Mouse (Mus musculus) midbrain, embryonic 14.5 days (tissue): ENCODE results near the gene Gm9913. TPM values are rescaled to one million over a fixed set of nuclear protein-coding genes. Genes with fewer than 3 reads are reported as not detected.

Experiments used
- ATAC-seq: fragments of 200-750 bp; cut with Nextera tagmentation; 2 replicates; pipeline ENCODE4 v1.8.0; 2017; ENCODE audit warnings: moderate number of reproducible peaks, moderate library complexity; ENCODE audit not compliant: low FRiP score, low TSS enrichment
- DNase-seq: peaks from one replicate; pipeline ENCODE4 v3.0.0-alpha.2; 2015
- H3K27ac ChIP-seq: fragments of 300-500 bp; sonication (generic); replicated peaks from 2 replicates; pipeline ENCODE4 v1.5.1; 2014; ENCODE audit warnings: mild to moderate bottlenecking, low read depth, low read length, moderate library complexity
- H3K27me3 ChIP-seq: fragments of 300-500 bp; sonication (generic); 2 replicates; pipeline ENCODE4 v1.6.1; 2014; ENCODE audit warnings: low read length, control low read depth, mixed read lengths; ENCODE audit not compliant: control insufficient read depth, insufficient read depth
- H3K36me3 ChIP-seq: fragments of 300-500 bp; sonication (generic); 2 replicates; pipeline ENCODE4 v1.6.1; 2014; ENCODE audit warnings: low read length, control low read depth; ENCODE audit not compliant: control insufficient read depth, insufficient read depth
- H3K4me1 ChIP-seq: fragments of 300-500 bp; sonication (generic); 2 replicates; pipeline ENCODE4 v1.6.1; 2014; ENCODE audit warnings: mild to moderate bottlenecking, antibody characterized with exemption, low read length, control low read depth; ENCODE audit not compliant: control insufficient read depth, insufficient read depth
- H3K4me2 ChIP-seq: fragments of 300-500 bp; sonication (generic); 2 replicates; pipeline ENCODE4 v1.6.1; 2014; ENCODE audit warnings: mild to moderate bottlenecking, low read length, moderate library complexity
- H3K4me3 ChIP-seq: fragments of 300-500 bp; sonication (generic); replicated peaks from 2 replicates; pipeline ENCODE4 v1.5.1; 2014; ENCODE audit warnings: low read depth, low read length
- H3K9ac ChIP-seq: fragments of 300-500 bp; sonication (generic); replicated peaks from 2 replicates; pipeline ENCODE4 v1.6.1; 2014; ENCODE audit warnings: mild to moderate bottlenecking, low read length, moderate library complexity
- H3K9me3 ChIP-seq: fragments of 300-500 bp; sonication (generic); 2 replicates; pipeline ENCODE4 v1.6.1; 2016; ENCODE audit warnings: low read length, control low read depth, mixed read lengths; ENCODE audit not compliant: control insufficient read depth
- WGBS: fragments of 180-500 bp; shearing (Covaris S2); extraction: QIAGEN DNeasy Blood & Tissue Kit; methylation state at CpG from one replicate; pipeline ENCODE4 v1.1.7; 2014; 5-methylcytosine and 5-hydroxymethylcytosine counted together
- polyA plus RNA-seq: library from polyadenylated mRNA; unstranded; fragments of >200 nt; fragmentation: Nextera tagmentation; extraction: Ambion mirVana; gene quantifications from 2 replicates; pipeline ENCODE4 v1.2.1, GENCODE M21; 2014

Gene Gm9913
- polyA plus RNA-seq, 1 experiment from 2014 or later = not detected

- Histone ChIP-seq H3K27me3 (no peaks in the 10 kb centered on the region), H3K4me3 (no peak overlapping the region), H3K27ac (no peak overlapping the region), H3K4me2 (no peak overlapping the region), H3K36me3 (no peaks in the 10 kb centered on the region), H3K4me1 (no peaks in the 10 kb centered on the region), H3K9me3 (no peaks in the 10 kb centered on the region), H3K9ac (no peak overlapping the region)
- no peak for ATAC-seq
- WGBS = 92% methylated on average over 3 of the region's 3 CpGs
- DNase-seq = no peak
Observed at GRCm38 (mm10) chr2:125476231-125476630, 28.7 kb upstream of the Gm9913 start.

- no peak for ATAC-seq
- Histone ChIP-seq H3K9ac (no peak overlapping the region), H3K9me3 (no peaks in the 10 kb centered on the region), H3K4me3 (no peak overlapping the region), H3K27me3 (no peaks in the 10 kb centered on the region), H3K4me1 (no peaks in the 10 kb centered on the region), H3K4me2 (no peak overlapping the region), H3K27ac (no peak overlapping the region), H3K36me3 (no peaks in the 10 kb centered on the region)
- WGBS = 85% methylated on average over 3 of the region's 3 CpGs
- no peak for DNase-seq
Observed at GRCm38 (mm10) chr2:125477367-125477766, 27.5 kb upstream of the Gm9913 start.

GRCm38 (mm10) chr2:125478705-125479104, 26.2 kb upstream of the Gm9913 start:
- Histone ChIP-seq H3K9ac (no peak overlapping the region), H3K4me3 (no peak overlapping the region), H3K4me1 (no peaks in the 10 kb centered on the region), H3K9me3 (no peaks in the 10 kb centered on the region), H3K4me2 (no peak overlapping the region), H3K27ac (no peak overlapping the region), H3K36me3 (no peaks in the 10 kb centered on the region), H3K27me3 (no peaks in the 10 kb centered on the region)
- DNase-seq (no peak), ATAC-seq (no peak)
- WGBS = 74% methylated on average over 4 of the region's 4 CpGs

GRCm38 (mm10) chr2:125480057-125480456, 24.8 kb upstream of the Gm9913 start:
- no peak overlapping the region for H3K9ac ChIP-seq
- H3K27ac ChIP-seq = no peak overlapping the region
- no peak for DNase-seq
- H3K27me3 ChIP-seq = no peaks in the 10 kb centered on the region
- WGBS = 89% methylated on average over 5 of the region's 5 CpGs
- H3K9me3 ChIP-seq = no peaks in the 10 kb centered on the region
- H3K4me2 ChIP-seq = no peak overlapping the region
- no peaks in the 10 kb centered on the region for H3K36me3 ChIP-seq
- ATAC-seq = no peak
- no peak overlapping the region for H3K4me3 ChIP-seq
- H3K4me1 ChIP-seq = no peaks in the 10 kb centered on the region

GRCm38 (mm10) chr2:125481116-125481515, 23.8 kb upstream of the Gm9913 start:
- WGBS = 85% methylated on average over 4 of the region's 4 CpGs
- Histone ChIP-seq H3K4me1 (no peaks in the 10 kb centered on the region), H3K9ac (no peak overlapping the region), H3K27ac (no peak overlapping the region), H3K4me3 (no peak overlapping the region), H3K36me3 (no peaks in the 10 kb centered on the region), H3K9me3 (no peaks in the 10 kb centered on the region), H3K27me3 (no peaks in the 10 kb centered on the region), H3K4me2 (no peak overlapping the region)
- ATAC-seq (no peak), DNase-seq (no peak)

- ATAC-seq = no peak
- no peak overlapping the region for H3K27ac ChIP-seq
- no peaks in the 10 kb centered on the region for H3K36me3 ChIP-seq
- no peak overlapping the region for H3K4me2 ChIP-seq
- WGBS = 94% methylated on average over 9 of the region's 9 CpGs
- no peak overlapping the region for H3K9ac ChIP-seq
- no peaks in the 10 kb centered on the region for H3K4me1 ChIP-seq
- H3K27me3 ChIP-seq = no peaks in the 10 kb centered on the region
- no peak for DNase-seq
- H3K4me3 ChIP-seq = no peak overlapping the region
- no peaks in the 10 kb centered on the region for H3K9me3 ChIP-seq
Observed at GRCm38 (mm10) chr2:125481531-125482317, 23.2 kb upstream of the Gm9913 start.

GRCm38 (mm10) chr2:125484164-125484563, 20.7 kb upstream of the Gm9913 start:
- no peaks in the 10 kb centered on the region for H3K36me3 ChIP-seq
- H3K27ac ChIP-seq = no peak overlapping the region
- no peaks in the 10 kb centered on the region for H3K27me3 ChIP-seq
- H3K4me2 ChIP-seq = no peak overlapping the region
- no peak overlapping the region for H3K4me3 ChIP-seq
- no peak overlapping the region for H3K9ac ChIP-seq
- ATAC-seq = no peak
- no peaks in the 10 kb centered on the region for H3K4me1 ChIP-seq
- no peak for DNase-seq
- H3K9me3 ChIP-seq = no peaks in the 10 kb centered on the region

- Histone ChIP-seq H3K9me3 (no peaks in the 10 kb centered on the region), H3K27ac (no peak overlapping the region), H3K36me3 (no peaks in the 10 kb centered on the region), H3K9ac (no peak overlapping the region), H3K4me3 (no peak overlapping the region), H3K4me2 (no peak overlapping the region), H3K27me3 (no peaks in the 10 kb centered on the region), H3K4me1 (no peaks in the 10 kb centered on the region)
- WGBS = 85% methylated on average over 9 of the region's 9 CpGs
- no peak for ATAC-seq
- DNase-seq = no peak
Observed at GRCm38 (mm10) chr2:125484910-125485309, 20.0 kb upstream of the Gm9913 start.

- Histone ChIP-seq H3K9ac (no peak overlapping the region), H3K27ac (no peak overlapping the region), H3K4me1 (no peaks in the 10 kb centered on the region), H3K9me3 (no peaks in the 10 kb centered on the region), H3K27me3 (no peaks in the 10 kb centered on the region), H3K36me3 (no peaks in the 10 kb centered on the region), H3K4me3 (no peak overlapping the region), H3K4me2 (no peak overlapping the region)
- ATAC-seq = no peak
- no peak for DNase-seq
- WGBS = 93% methylated on average over 1 of the region's 1 CpGs
Observed at GRCm38 (mm10) chr2:125489979-125490378, 14.9 kb upstream of the Gm9913 start.
